Mouse (Mus musculus): ENCODE results near the gene Nadk. TPM values are rescaled to one million over a fixed set of nuclear protein-coding genes. Genes with fewer than 3 reads are reported as not detected.

Gene Nadk
- polyA plus RNA-seq, 2 experiments: 78.8 to 87.9 TPM

- H3K4me1 ChIP-seq (ENCODE audit: control insufficient read depth, insufficient read depth, low read length): 0 out of 2 replicates have a peak, but pooled peaks cover 4% of the 10 kb centered on the region
- H3K9ac ChIP-seq (ENCODE audit: low read depth, low read length, severe bottlenecking): no peak overlapping the region
- H3K36me3 ChIP-seq (ENCODE audit: control insufficient read depth, insufficient read depth, low read length): no peaks in the 10 kb centered on the region
- no peak overlapping the region for H3K4me3 ChIP-seq (replicated peaks; ENCODE audit: low read length)
- ATAC-seq (ENCODE audit: low FRiP score, low read depth) (no peak), DNase-seq (ENCODE audit: low spot score) (no peak)
- H3K4me2 ChIP-seq (replicated peaks; ENCODE audit: low read depth, low read length, severe bottlenecking): no peak overlapping the region
- no peak for TF ChIP-seq POLR2A (IDR thresholded peaks at IDR 0.05; ENCODE audit: borderline replicate concordance, extremely low read depth, insufficient read depth, insufficient read length)
- no peaks in the 10 kb centered on the region for H3K9me3 ChIP-seq (ENCODE audit: control insufficient read depth, low read length)
- no peak overlapping the region for H3K27ac ChIP-seq (replicated peaks; ENCODE audit: low read depth, low read length)
- WGBS: 82% methylated on average over 5 of the region's 5 CpGs
- H3K27me3 ChIP-seq (ENCODE audit: control insufficient read depth, insufficient read depth, low read length): no peaks in the 10 kb centered on the region
Observed at GRCm38 (mm10) chr4:155596606-155597005, 34.4 kb downstream of the Nadk start.

- no peak overlapping the region for H3K9ac ChIP-seq (ENCODE audit: low read depth, low read length, severe bottlenecking)
- H3K4me3 ChIP-seq (replicated peaks; ENCODE audit: low read length): no peak overlapping the region
- H3K4me2 ChIP-seq (replicated peaks; ENCODE audit: low read depth, low read length, severe bottlenecking): no peak overlapping the region
- DNase-seq (ENCODE audit: low spot score) (no peak), ATAC-seq (ENCODE audit: low FRiP score, low read depth) (no peak)
- no peaks in the 10 kb centered on the region for H3K36me3 ChIP-seq (ENCODE audit: control insufficient read depth, insufficient read depth, low read length)
- H3K27ac ChIP-seq (replicated peaks; ENCODE audit: low read depth, low read length): no peak overlapping the region
- H3K9me3 ChIP-seq (ENCODE audit: control insufficient read depth, low read length): no peaks in the 10 kb centered on the region
- TF ChIP-seq POLR2A (IDR thresholded peaks at IDR 0.05; ENCODE audit: borderline replicate concordance, extremely low read depth, insufficient read depth, insufficient read length): no peak
- 23% methylated on average over 20 of the region's 20 CpGs for WGBS
- peaks cover 11% of the 10 kb centered on the region; the same call in 1 of the 2 replicates for H3K4me1 ChIP-seq (ENCODE audit: control insufficient read depth, insufficient read depth, low read length)
- no peaks in the 10 kb centered on the region for H3K27me3 ChIP-seq (ENCODE audit: control insufficient read depth, insufficient read depth, low read length)
Observed at GRCm38 (mm10) chr4:155598536-155598935, 36.4 kb downstream of the Nadk start.

- no peak for ATAC-seq (ENCODE audit: low FRiP score, low read depth)
Observed at GRCm38 (mm10) chr4:155599901-155600825, 38.0 kb downstream of the Nadk start.

GRCm38 (mm10) chr4:155601091-155601996, 39.2 kb downstream of the Nadk start, which contains the start of gene Slc35e2:
Gene Slc35e2, plus strand, starts transcription at chr4:155601416.
- peak within 1 kb of the TSS; percentile 99 for H3K27ac ChIP-seq (replicated peaks; ENCODE audit: low read depth, low read length)
- peak within 1 kb of the TSS; percentile 85 for H3K4me3 ChIP-seq (replicated peaks; ENCODE audit: low read length)
- ATAC-seq (ENCODE audit: low FRiP score, low read depth) (peak; percentile 95), DNase-seq (ENCODE audit: low spot score) (peak; percentile 92)
- H3K9me3 ChIP-seq (ENCODE audit: control insufficient read depth, low read length): no peaks in the 10 kb centered on the region
- TF ChIP-seq POLR2A (IDR thresholded peaks at IDR 0.05; ENCODE audit: borderline replicate concordance, extremely low read depth, insufficient read depth, insufficient read length): peak; percentile 66; the same call in 1 of the 2 replicates
- no peaks in the 10 kb centered on the region for H3K27me3 ChIP-seq (ENCODE audit: control insufficient read depth, insufficient read depth, low read length)
- 2% methylated on average over 53 of the region's 65 CpGs for WGBS
- peaks cover 11% of the 10 kb centered on the region; the same call in 1 of the 2 replicates for H3K4me1 ChIP-seq (ENCODE audit: control insufficient read depth, insufficient read depth, low read length)
- H3K4me2 ChIP-seq (replicated peaks; ENCODE audit: low read depth, low read length, severe bottlenecking): peak within 1 kb of the TSS; percentile 79
- peak within 1 kb of the TSS; percentile 93 for H3K9ac ChIP-seq (ENCODE audit: low read depth, low read length, severe bottlenecking)
- 0 out of 2 replicates have a peak, but pooled peaks cover 9% of the 10 kb centered on the region for H3K36me3 ChIP-seq (ENCODE audit: control insufficient read depth, insufficient read depth, low read length)

More at GRCm38 (mm10) chr4:155599901-155600825, 38.0 kb downstream of the Nadk start:
- no peak for DNase-seq (ENCODE audit: low spot score)
- Histone ChIP-seq H3K4me2 (replicated peaks; ENCODE audit: low read depth, low read length, severe bottlenecking) (peak overlapping the region; percentile 79), H3K4me3 (replicated peaks; ENCODE audit: low read length) (peak overlapping the region; percentile 85), H3K9ac (ENCODE audit: low read depth, low read length, severe bottlenecking) (no peak overlapping the region; the same call in 1 of the 2 replicates), H3K9me3 (ENCODE audit: control insufficient read depth, low read length) (no peaks in the 10 kb centered on the region), H3K36me3 (ENCODE audit: control insufficient read depth, insufficient read depth, low read length) (0 out of 2 replicates have a peak, but pooled peaks cover 5% of the 10 kb centered on the region), H3K27ac (replicated peaks; ENCODE audit: low read depth, low read length) (peak overlapping the region; percentile 99; the same call in 1 of the 2 replicates), H3K27me3 (ENCODE audit: control insufficient read depth, insufficient read depth, low read length) (no peaks in the 10 kb centered on the region), H3K4me1 (ENCODE audit: control insufficient read depth, insufficient read depth, low read length) (peaks cover 11% of the 10 kb centered on the region; the same call in 1 of the 2 replicates)
- TF ChIP-seq POLR2A (IDR thresholded peaks at IDR 0.05; ENCODE audit: borderline replicate concordance, extremely low read depth, insufficient read depth, insufficient read length): no peak
- 90% methylated on average over 10 of the region's 11 CpGs for WGBS

Data from limb, embryonic 14.5 days (tissue).